Mouse (Mus musculus): Measurements from ENCODE around the gene Rhebl1. TPM values are rescaled to one million over a fixed set of nuclear protein-coding genes. Genes with fewer than 3 reads are reported as not detected.
A peak's percentile ranks its signal among the peaks of the same experiment; 100 is the strongest.

Gene Rhebl1
- polyA plus RNA-seq, 1 experiment from 2014 or later: 11.8 TPM

DNA sequence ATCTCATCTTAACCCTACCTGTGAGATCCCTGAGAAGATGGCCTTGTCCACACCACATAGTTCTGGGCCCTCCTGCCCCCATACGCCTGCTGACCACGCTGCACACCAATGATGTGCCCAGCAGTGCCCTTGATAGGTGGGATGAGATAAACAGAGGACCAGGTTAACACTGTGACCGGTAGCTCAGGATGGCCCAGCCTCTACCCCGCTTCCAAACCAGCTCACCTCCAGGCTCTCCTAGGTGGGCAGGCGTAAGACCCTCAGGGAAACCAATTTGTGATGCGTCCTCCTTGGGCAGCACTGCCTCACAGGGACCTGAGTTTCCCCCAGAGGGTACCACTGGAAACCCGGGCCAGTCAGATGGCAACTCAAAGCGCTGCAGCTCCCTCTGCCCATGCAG lies 28.6 kb downstream of the Rhebl1 start:
- H3K4me3 ChIP-seq: no peak overlapping the region
- no peaks in the 10 kb centered on the region for H3K27me3 ChIP-seq (ENCODE audit: insufficient read depth, poor library complexity, severe bottlenecking)
- no peaks in the 10 kb centered on the region for H3K9me3 ChIP-seq
- WGBS: 95% methylated on average over 8 of the region's 8 CpGs
- H3K4me1 ChIP-seq: peaks cover 30% of the 10 kb centered on the region
- DNase-seq (ENCODE audit: low spot score): no peak
- no peak overlapping the region for H3K27ac ChIP-seq
- peaks cover 64% of the 10 kb centered on the region for H3K36me3 ChIP-seq

DNA sequence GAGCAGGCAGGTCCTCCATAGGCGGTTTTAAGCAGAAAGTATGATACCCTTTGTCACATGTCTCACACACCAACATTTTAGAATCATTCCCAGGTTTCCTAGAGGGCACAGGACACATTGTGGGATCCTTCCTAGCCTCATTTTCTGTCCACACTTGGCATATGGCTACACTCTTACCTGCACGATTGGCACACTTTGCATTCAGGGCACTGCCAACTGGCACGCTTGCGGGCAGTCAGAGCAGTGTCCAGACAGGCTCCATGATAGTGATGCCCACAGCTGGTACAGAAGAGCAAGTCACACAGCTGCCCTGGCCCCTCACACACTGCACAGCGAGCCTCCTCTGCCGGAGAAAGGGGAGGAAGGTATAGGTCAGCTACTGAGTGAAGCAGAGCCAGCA lies 29.4 kb downstream of the Rhebl1 start:
- DNase-seq (ENCODE audit: low spot score): no peak
- no peak overlapping the region for H3K27ac ChIP-seq
- WGBS: 96% methylated on average over 6 of the region's 6 CpGs
- H3K4me1 ChIP-seq: peaks cover 29% of the 10 kb centered on the region
- peaks cover 72% of the 10 kb centered on the region for H3K36me3 ChIP-seq
- no peaks in the 10 kb centered on the region for H3K27me3 ChIP-seq (ENCODE audit: insufficient read depth, poor library complexity, severe bottlenecking)
- no peaks in the 10 kb centered on the region for H3K9me3 ChIP-seq
- no peak overlapping the region for H3K4me3 ChIP-seq

DNA sequence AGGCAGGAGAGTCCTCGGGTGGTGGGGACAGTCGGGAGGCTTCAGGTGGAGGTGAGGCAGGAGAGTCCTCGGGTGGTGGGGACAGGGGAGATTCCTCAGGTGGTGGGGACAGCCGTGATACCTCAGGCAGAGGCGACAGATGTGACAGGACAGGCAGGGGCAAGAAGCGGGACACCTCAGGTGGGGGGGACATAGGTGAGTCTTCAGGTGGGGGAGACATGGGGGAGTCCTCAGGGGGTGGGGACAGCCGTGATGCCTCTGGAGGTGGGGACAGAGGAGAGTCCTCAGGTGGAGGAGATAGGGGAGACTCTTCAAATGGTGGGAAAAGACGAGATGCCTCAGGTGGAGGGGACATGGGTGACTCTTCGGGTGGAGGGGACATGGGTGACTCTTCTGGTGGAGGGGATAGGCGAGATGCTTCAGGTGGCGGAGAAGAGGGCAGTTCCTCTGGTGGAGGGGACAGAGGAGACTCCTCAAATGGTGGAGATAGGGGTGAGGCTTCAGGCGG lies 30.8 kb downstream of the Rhebl1 start:
- peaks cover 86% of the 10 kb centered on the region for H3K36me3 ChIP-seq
- no peak for DNase-seq (ENCODE audit: low spot score)
- no peaks in the 10 kb centered on the region for H3K9me3 ChIP-seq
- H3K27ac ChIP-seq: no peak overlapping the region
- no peak overlapping the region for H3K4me3 ChIP-seq
- H3K27me3 ChIP-seq (ENCODE audit: insufficient read depth, poor library complexity, severe bottlenecking): no peaks in the 10 kb centered on the region
- 91% methylated on average over 12 of the region's 12 CpGs for WGBS
- peaks cover 14% of the 10 kb centered on the region for H3K4me1 ChIP-seq

DNA sequence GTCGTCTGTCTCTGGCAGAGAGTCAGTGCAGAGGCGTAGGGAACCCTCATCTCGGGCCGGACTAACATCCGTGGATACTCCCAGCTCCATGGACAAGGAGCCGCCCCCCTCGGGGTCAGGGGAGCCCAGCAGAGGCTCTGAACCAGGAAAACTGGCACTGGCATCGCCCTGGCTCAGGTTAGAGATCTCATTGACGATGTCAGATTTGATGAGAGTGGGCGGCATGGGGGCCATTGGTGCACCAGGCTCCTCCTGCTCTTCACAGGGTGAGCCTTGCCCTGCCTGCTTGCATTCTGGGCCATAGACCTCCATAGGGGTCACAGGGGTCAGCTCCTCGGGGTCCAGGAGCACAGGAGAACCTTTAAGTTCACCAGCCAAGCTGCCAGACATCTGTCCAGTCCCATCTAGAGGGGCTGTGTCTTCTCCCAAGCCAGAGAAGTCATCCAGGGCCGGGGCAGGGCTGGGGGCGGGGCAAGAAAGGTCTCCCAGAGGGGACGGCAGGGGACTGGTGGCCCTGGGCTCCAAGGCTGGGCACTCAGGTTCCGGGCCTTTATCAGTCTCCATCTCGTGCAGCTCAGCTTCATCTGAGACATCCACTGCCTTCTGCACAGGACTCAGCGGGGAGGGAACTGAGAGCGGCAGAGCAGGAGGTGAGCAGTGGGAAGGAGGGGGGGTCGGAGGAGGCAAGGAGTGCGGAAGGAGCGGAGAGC lies 32.5 kb downstream of the Rhebl1 start:
- H3K4me3 ChIP-seq: no peak overlapping the region
- 89% methylated on average over 21 of the region's 21 CpGs for WGBS
- H3K27ac ChIP-seq: no peak overlapping the region
- DNase-seq (ENCODE audit: low spot score): no peak
- H3K36me3 ChIP-seq: peaks cover 99% of the 10 kb centered on the region
- no peaks in the 10 kb centered on the region for H3K27me3 ChIP-seq (ENCODE audit: insufficient read depth, poor library complexity, severe bottlenecking)
- H3K4me1 ChIP-seq: no peaks in the 10 kb centered on the region
- H3K9me3 ChIP-seq: no peaks in the 10 kb centered on the region

DNA sequence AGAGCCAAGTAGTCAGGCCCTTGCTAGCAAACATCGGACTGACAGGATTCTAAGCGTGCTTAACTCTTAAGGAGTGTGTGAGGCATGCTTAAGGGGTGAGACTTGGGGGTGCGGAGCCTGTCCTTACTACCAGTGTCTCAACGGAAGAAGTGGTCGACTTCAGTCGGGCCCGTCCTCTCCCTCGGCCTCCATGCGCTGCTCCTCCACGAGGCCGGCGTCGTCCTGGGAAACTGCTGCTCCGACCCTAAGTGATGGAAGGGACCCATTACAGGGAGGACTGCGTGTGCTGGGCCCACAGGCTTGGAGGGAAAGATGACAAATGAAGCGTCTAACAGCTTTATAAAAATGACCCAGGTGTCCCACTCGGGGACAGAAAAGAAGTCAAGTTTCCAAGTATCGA lies 33.4 kb downstream of the Rhebl1 start:
- Histone ChIP-seq H3K36me3 (peaks cover 99% of the 10 kb centered on the region), H3K9me3 (no peaks in the 10 kb centered on the region), H3K4me3 (no peak overlapping the region), H3K27ac (no peak overlapping the region), H3K4me1 (no peaks in the 10 kb centered on the region), H3K27me3 (ENCODE audit: insufficient read depth, poor library complexity, severe bottlenecking) (no peaks in the 10 kb centered on the region)
- WGBS: 94% methylated on average over 18 of the region's 18 CpGs
- DNase-seq (ENCODE audit: low spot score): no peak

DNA sequence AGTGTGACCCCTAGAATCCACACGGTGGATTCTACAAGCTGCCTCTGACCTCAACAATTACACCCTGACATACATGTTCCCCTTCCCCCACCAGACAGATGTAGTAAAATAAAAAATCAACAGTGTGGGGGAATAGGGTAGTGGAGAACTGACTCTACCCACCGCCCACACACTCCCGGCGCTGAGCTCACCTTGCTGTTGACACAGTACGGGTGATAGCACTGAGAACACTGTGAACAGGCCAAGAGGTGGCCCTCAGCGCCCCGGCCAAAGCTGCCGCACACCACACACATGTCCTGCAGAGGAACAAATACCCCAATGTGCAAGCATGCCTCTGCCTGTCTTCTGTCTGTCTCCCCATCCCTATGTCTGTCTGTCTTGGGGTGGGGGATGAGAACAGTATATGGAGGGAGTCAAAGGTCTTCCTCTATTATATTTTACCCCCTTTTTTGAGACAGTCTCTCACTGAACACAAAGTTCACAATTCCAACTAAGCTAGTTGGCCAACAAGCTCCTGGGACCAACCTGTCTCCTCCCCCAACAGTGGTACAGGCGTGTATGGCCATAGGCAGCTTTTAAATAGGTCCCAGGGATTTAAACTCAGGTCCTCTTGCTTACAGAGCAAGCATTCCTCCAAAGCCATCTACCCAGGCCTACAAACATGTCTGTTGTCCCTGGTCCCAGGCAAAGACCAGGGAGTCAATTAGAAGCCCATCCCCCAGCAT lies 34.9 kb downstream of the Rhebl1 start:
- Histone ChIP-seq H3K4me1 (no peaks in the 10 kb centered on the region), H3K4me3 (no peak overlapping the region), H3K27me3 (ENCODE audit: insufficient read depth, poor library complexity, severe bottlenecking) (no peaks in the 10 kb centered on the region), H3K27ac (no peak overlapping the region), H3K36me3 (peaks cover 99% of the 10 kb centered on the region), H3K9me3 (no peaks in the 10 kb centered on the region)
- DNase-seq (ENCODE audit: low spot score): no peak
- 82% methylated on average over 9 of the region's 9 CpGs for WGBS

DNA sequence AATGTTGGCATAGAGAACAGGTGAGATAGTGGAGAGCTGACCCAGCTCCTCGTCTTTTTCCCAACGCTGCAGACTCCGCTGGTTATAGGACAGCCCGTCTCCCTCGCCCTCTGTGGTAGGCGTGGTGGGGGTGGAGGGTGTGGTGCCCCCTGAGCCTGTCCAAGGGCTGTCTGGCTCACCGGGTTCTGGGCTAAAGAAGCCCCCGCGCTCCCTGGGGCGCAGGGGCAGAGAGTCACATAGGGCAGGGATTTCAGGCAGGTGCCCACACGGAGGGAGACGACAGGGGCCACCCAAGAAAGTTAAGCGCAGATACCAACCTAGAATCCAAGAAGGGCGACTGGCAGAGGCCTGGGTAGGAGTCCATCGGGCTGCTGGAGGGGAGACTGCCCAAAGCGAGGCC lies 40.1 kb downstream of the Rhebl1 start:
- DNase-seq (ENCODE audit: low spot score): no peak
- Histone ChIP-seq H3K27me3 (ENCODE audit: insufficient read depth, poor library complexity, severe bottlenecking) (no peaks in the 10 kb centered on the region), H3K36me3 (peaks cover 99% of the 10 kb centered on the region), H3K4me1 (peaks cover 4% of the 10 kb centered on the region; the same call in 1 of the 2 replicates), H3K4me3 (no peak overlapping the region), H3K9me3 (no peaks in the 10 kb centered on the region), H3K27ac (no peak overlapping the region)
- WGBS: 93% methylated on average over 16 of the region's 16 CpGs

DNA sequence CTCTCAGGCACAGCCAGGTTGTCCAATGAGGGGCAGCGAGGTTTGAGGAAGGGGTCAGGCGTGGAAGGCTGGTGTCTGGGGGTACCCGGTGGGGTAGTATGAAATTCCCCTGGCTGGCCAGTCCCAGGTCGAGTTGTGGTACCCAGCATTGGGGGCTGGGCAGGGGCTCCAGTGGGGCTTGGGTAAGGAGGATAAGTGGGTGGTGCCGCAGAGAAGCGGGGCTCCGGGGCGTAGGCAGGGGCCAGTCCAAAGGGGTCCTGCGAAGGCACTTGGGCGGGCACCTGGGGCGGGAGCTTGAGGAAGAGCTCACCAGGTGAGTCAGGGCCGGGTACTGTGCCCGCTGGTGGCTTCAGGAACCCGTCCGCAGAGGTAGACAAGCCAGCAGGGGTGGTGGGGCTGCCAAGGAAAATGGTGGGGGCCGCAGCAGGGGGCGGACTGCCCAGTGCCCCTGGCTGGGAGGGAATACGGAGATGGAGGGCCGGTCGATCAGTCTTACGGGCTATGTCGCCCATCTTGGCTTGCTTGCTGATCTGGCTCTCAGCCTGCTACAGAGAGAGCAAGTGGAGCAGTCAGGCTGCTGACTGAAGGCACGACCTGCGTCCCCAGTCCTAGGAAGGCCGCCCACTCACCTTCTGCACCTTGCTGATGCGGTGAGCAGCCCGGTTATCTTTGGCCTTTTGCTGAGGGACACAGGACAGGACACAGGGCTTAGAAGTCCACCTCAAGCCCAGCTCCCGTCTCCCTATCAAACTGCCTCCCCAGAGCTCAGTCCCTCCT lies 41.0 kb downstream of the Rhebl1 start:
- Histone ChIP-seq H3K9me3 (no peaks in the 10 kb centered on the region), H3K4me1 (peaks cover 4% of the 10 kb centered on the region; the same call in 1 of the 2 replicates), H3K27me3 (ENCODE audit: insufficient read depth, poor library complexity, severe bottlenecking) (no peaks in the 10 kb centered on the region), H3K27ac (peak overlapping the region; percentile 4; the same call in 1 of the 2 replicates), H3K4me3 (no peak overlapping the region), H3K36me3 (peaks cover 100% of the 10 kb centered on the region)
- WGBS: 92% methylated on average over 28 of the region's 28 CpGs
- no peak for DNase-seq (ENCODE audit: low spot score)

DNA sequence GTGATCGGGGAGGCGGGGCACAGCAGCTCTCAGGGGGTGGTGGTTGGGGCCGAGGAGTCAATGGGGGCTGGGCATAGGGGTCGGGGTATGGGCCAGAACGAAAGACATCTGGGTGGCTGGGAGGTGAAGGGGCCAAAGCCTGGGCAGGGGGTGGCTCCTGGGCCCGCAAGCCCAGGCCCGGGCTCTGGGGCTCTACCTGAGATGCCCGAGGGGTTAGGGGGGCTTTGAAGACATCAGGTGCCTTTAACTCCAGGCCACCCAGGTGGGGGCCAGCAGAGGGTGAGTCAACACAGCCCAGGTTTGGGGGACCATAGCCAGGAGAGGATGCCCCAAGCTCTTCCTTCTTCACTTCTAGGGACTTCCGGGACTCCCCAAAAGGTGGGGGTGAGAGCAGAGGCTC lies 41.6 kb downstream of the Rhebl1 start:
- Histone ChIP-seq H3K4me3 (no peak overlapping the region), H3K36me3 (peaks cover 100% of the 10 kb centered on the region), H3K27me3 (ENCODE audit: insufficient read depth, poor library complexity, severe bottlenecking) (no peaks in the 10 kb centered on the region), H3K27ac (no peak overlapping the region), H3K4me1 (peaks cover 4% of the 10 kb centered on the region; the same call in 1 of the 2 replicates), H3K9me3 (no peaks in the 10 kb centered on the region)
- no peak for DNase-seq (ENCODE audit: low spot score)
- WGBS: 84% methylated on average over 9 of the region's 9 CpGs

DNA sequence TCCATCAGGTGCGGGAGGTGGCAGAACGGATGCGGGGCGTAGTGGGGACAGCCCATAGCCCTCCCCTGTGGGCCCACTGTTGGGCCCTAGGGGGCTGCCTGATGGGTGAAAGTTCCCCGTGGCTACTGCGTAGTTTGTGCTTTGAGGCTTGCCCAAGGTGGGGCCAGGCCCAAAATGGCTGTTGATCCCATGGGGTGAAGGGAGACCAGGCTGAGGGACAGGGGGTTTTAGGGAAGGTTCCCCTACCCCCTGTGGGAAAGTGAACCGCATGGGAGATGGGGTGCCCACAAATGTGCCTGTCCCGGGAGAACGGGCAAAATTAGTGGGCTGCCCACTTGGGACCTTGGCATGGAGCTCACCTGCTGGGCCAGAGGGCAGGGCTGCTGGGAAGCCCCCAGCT lies 42.3 kb downstream of the Rhebl1 start:
- DNase-seq (ENCODE audit: low spot score): no peak
- peaks cover 100% of the 10 kb centered on the region for H3K36me3 ChIP-seq
- peaks cover 4% of the 10 kb centered on the region; the same call in 1 of the 2 replicates for H3K4me1 ChIP-seq
- WGBS: 94% methylated on average over 9 of the region's 9 CpGs
- no peak overlapping the region for H3K4me3 ChIP-seq
- H3K9me3 ChIP-seq: no peaks in the 10 kb centered on the region
- no peaks in the 10 kb centered on the region for H3K27me3 ChIP-seq (ENCODE audit: insufficient read depth, poor library complexity, severe bottlenecking)
- H3K27ac ChIP-seq: no peak overlapping the region

DNA sequence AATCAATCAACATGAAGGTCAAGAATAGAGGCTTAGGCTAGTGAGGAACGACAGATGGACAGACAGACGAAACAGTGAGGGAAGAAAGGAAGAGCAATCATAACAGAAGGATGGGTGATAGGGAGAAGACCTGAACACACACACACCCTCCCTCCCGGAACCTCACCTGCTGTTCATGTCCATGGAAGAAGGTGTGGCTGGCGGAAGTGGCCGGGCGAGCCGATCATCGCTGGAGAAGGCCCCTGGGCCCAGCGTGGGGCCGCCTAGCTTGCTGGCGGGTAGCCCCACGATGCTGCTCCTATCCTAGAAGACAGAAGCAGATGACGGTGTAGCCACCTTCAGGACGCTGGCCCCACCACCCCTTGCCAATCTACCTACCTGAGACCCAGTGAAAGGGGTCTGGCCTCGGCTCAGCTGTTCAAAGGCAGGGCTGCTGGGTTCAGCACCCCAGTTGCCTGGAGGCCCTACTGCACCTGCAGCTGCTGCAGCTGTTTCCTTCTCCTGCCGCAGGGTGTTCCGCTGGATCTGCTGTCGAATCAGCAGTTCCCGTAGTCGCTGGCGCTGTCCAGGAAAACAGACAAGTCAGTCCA lies 43.0 kb downstream of the Rhebl1 start:
- DNase-seq (ENCODE audit: low spot score): no peak

DNA sequence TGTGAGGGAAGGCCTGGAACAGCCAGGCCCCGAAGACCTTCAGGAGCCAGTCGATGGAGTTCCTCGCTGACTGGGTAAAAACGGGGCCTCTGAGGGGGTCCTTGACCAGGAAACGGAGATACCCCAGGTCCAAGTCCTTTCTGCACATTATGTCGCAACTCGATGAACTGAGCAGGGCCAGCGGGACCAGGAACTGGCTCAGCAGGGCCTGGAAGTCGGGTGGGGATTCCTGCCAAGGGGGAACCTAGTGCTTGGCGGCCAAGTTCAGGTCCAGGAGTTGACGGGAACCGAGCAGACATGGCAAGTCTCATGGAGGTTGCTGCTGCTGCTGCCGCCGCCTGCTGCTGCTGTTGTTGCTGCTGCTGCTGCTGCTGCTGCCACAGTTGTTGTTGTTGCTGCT lies 43.7 kb downstream of the Rhebl1 start:
- Histone ChIP-seq H3K27me3 (ENCODE audit: insufficient read depth, poor library complexity, severe bottlenecking) (no peaks in the 10 kb centered on the region), H3K4me1 (peaks cover 4% of the 10 kb centered on the region; the same call in 1 of the 2 replicates), H3K9me3 (no peaks in the 10 kb centered on the region), H3K27ac (no peak overlapping the region), H3K4me3 (no peak overlapping the region), H3K36me3 (peaks cover 100% of the 10 kb centered on the region)
- DNase-seq (ENCODE audit: low spot score): no peak
- 90% methylated on average over 14 of the region's 14 CpGs for WGBS

More for the DNA sequence above, 43.0 kb downstream of the Rhebl1 start:
- H3K36me3 ChIP-seq: peaks cover 100% of the 10 kb centered on the region
- peaks cover 4% of the 10 kb centered on the region; the same call in 1 of the 2 replicates for H3K4me1 ChIP-seq
- no peak overlapping the region for H3K27ac ChIP-seq
- H3K27me3 ChIP-seq (ENCODE audit: insufficient read depth, poor library complexity, severe bottlenecking): no peaks in the 10 kb centered on the region
- WGBS: 92% methylated on average over 21 of the region's 21 CpGs
- no peak overlapping the region for H3K4me3 ChIP-seq
- no peaks in the 10 kb centered on the region for H3K9me3 ChIP-seq

All from heart, embryonic 10.5 days (tissue).